ENCODE assay signal across 19 mouse cellular contexts in genomic region chr8:10974126-10974525, GRCm38 (mm10). TPM values are rescaled to one million over a fixed set of nuclear protein-coding genes. Genes with fewer than 3 reads are reported as not detected.
DNase-seq lines count a peak whose midpoint lies in the region; ATAC-seq lines count a peak whose summit lies in the region.
"Had no signal": no experiment of that assay in that cellular context is flagged by ENCODE, and none has a peak within 500 bp of the region (broad histone marks: within the 10 kb centered on the region; RNA-seq: fewer than 3 reads in every experiment).

No protein-coding gene starts in this region.

- no peak for DNase-seq in kidney, postnatal 36 days
- DNase-seq in limb, embryonic 10.5 days (ENCODE audit: low spot score): no peak
- DNase-seq in thymus, postnatal 36 days: no peak
- DNase-seq: cerebellum, postnatal 25 days; kidney, adult 8-10 months; right cerebral cortex, postnatal 4 days; thymus, postnatal 4 days had no signal

- no peaks in the 10 kb centered on the region for H3K9me3 ChIP-seq in kidney, embryonic 15.5 days (replicated peaks)
- no peaks in the 10 kb centered on the region for H3K9me3 ChIP-seq in embryonic facial prominence, embryonic 12.5 days
- no peaks in the 10 kb centered on the region for H3K9me3 ChIP-seq in limb, embryonic 10.5 days (replicated peaks)
- no peaks in the 10 kb centered on the region for H3K9me3 ChIP-seq in stomach, embryonic 14.5 days (ENCODE audit: control insufficient read depth, low read depth, low read length)
- H3K9me3 ChIP-seq: G1E; heart, embryonic 13.5 days; hindbrain, embryonic 12.5 days; limb, embryonic 13.5 days; megakaryocyte, embryonic 14.5 days; neural tube, embryonic 12.5 days had no signal

- no peak overlapping the region for H3K4me2 ChIP-seq in kidney, embryonic 15.5 days
- no peak overlapping the region for H3K4me2 ChIP-seq in embryonic facial prominence, embryonic 12.5 days (replicated peaks)
- H3K4me2 ChIP-seq in stomach, embryonic 14.5 days (replicated peaks; ENCODE audit: low read depth, low read length): no peak overlapping the region
- H3K4me2 ChIP-seq: heart, embryonic 13.5 days; hindbrain, embryonic 12.5 days; limb, embryonic 13.5 days; neural tube, embryonic 12.5 days had no signal

- no peaks in the 10 kb centered on the region for H3K27me3 ChIP-seq in kidney, embryonic 15.5 days
- peaks cover 3% of the 10 kb centered on the region; the same call in 1 of the 2 replicates for H3K27me3 ChIP-seq in embryonic facial prominence, embryonic 12.5 days
- peaks cover 12% of the 10 kb centered on the region; the same call in 1 of the 2 replicates for H3K27me3 ChIP-seq in limb, embryonic 10.5 days (ENCODE audit: low read depth, poor library complexity, severe bottlenecking)
- no peaks in the 10 kb centered on the region for H3K27me3 ChIP-seq in stomach, embryonic 14.5 days (ENCODE audit: control insufficient read depth, insufficient read depth, low read length)
- H3K27me3 ChIP-seq: limb, embryonic 13.5 days had no signal

- no peaks in the 10 kb centered on the region for H3K36me3 ChIP-seq in kidney, embryonic 15.5 days
- H3K36me3 ChIP-seq in embryonic facial prominence, embryonic 12.5 days: no peaks in the 10 kb centered on the region
- H3K36me3 ChIP-seq in limb, embryonic 10.5 days: no peaks in the 10 kb centered on the region
- H3K36me3 ChIP-seq in stomach, embryonic 14.5 days (ENCODE audit: control insufficient read depth, insufficient read depth, low read length): no peaks in the 10 kb centered on the region
- H3K36me3 ChIP-seq: G1E; heart, embryonic 13.5 days; hindbrain, embryonic 12.5 days; limb, embryonic 13.5 days; neural tube, embryonic 12.5 days had no signal

- 72% methylated on average over 4 of the region's 4 CpGs for whole genome bisulfite sequencing in kidney, embryonic 15.5 days
- 62% methylated on average over 4 of the region's 4 CpGs for WGBS in embryonic facial prominence, embryonic 12.5 days
- 77% methylated on average over 4 of the region's 4 CpGs for WGBS in limb, embryonic 10.5 days
- WGBS in stomach, embryonic 14.5 days: 62% methylated on average over 4 of the region's 4 CpGs

- no peak overlapping the region for H3K9ac ChIP-seq in kidney, embryonic 15.5 days
- no peak overlapping the region for H3K9ac ChIP-seq in embryonic facial prominence, embryonic 12.5 days
- no peak overlapping the region for H3K9ac ChIP-seq in stomach, embryonic 14.5 days (replicated peaks; ENCODE audit: low read depth, low read length)
- H3K9ac ChIP-seq: heart, embryonic 13.5 days; hindbrain, embryonic 12.5 days; limb, embryonic 13.5 days; neural tube, embryonic 12.5 days had no signal

- no peak for ATAC-seq in kidney, embryonic 15.5 days (replicated peaks; ENCODE audit: low FRiP score)
- ATAC-seq in embryonic facial prominence, embryonic 12.5 days (ENCODE audit: insufficient number of reproducible peaks, insufficient read depth, low FRiP score, low TSS enrichment): no peak
- ATAC-seq in stomach, embryonic 14.5 days (ENCODE audit: insufficient number of reproducible peaks, insufficient read depth, low FRiP score, low read depth): no peak
- no peak for ATAC-seq in megakaryocyte progenitor cell, adult 5-6 weeks (replicated peaks; ENCODE audit: poor library complexity)

- H3K4me1 ChIP-seq in kidney, embryonic 15.5 days: peaks cover 84% of the 10 kb centered on the region
- peaks cover 68% of the 10 kb centered on the region for H3K4me1 ChIP-seq in embryonic facial prominence, embryonic 12.5 days
- H3K4me1 ChIP-seq in limb, embryonic 10.5 days: peaks cover 46% of the 10 kb centered on the region
- peaks cover 59% of the 10 kb centered on the region for H3K4me1 ChIP-seq in stomach, embryonic 14.5 days (ENCODE audit: control insufficient read depth, insufficient read depth, low read length)

- H3K27ac ChIP-seq in kidney, embryonic 15.5 days: peak overlapping the region; percentile 45; the same call in 1 of the 2 replicates
- peak overlapping the region; percentile 24 for H3K27ac ChIP-seq in embryonic facial prominence, embryonic 12.5 days
- peak overlapping the region; percentile 73; the same call in 1 of the 2 replicates for H3K27ac ChIP-seq in limb, embryonic 10.5 days
- peak overlapping the region; percentile 81 for H3K27ac ChIP-seq in stomach, embryonic 14.5 days (ENCODE audit: low read length)
- H3K27ac ChIP-seq: heart, embryonic 13.5 days; layer of hippocampus, adult 2 months; left cerebral cortex, adult 2 months; limb, embryonic 13.5 days; neural tube, embryonic 12.5 days had no signal

- H3K4me3 ChIP-seq in kidney, embryonic 15.5 days (replicated peaks): no peak overlapping the region
- no peak overlapping the region for H3K4me3 ChIP-seq in embryonic facial prominence, embryonic 12.5 days
- no peak overlapping the region for H3K4me3 ChIP-seq in limb, embryonic 10.5 days
- no peak overlapping the region for H3K4me3 ChIP-seq in stomach, embryonic 14.5 days (ENCODE audit: low read depth, low read length)
- H3K4me3 ChIP-seq: heart, embryonic 13.5 days; hindbrain, embryonic 12.5 days; layer of hippocampus, adult 2 months; left cerebral cortex, adult 2 months; limb, embryonic 13.5 days; megakaryocyte, embryonic 14.5 days; neural tube, embryonic 12.5 days had no signal

RNA-seq across cellular contexts. Expression of gene Irs2, which starts 34.1 kb away (rescaled TPM):
- polyA plus RNA-seq in kidney, embryonic 15.5 days (2015; fragmentation: Nextera tagmentation; extraction: Ambion mirVana): 5.6 and 5.7 TPM in 2 replicates
- polyA plus RNA-seq in embryonic facial prominence, embryonic 12.5 days (2016; fragmentation: Nextera tagmentation; extraction: Ambion mirVana): 11.5 and 11.8 TPM in 2 replicates
- polyA plus RNA-seq in limb, embryonic 10.5 days (2016; fragmentation: Nextera tagmentation; extraction: Ambion mirVana): 5.8 and 9.7 TPM in 2 replicates
- 4.6 and 5.0 TPM in 2 replicates for polyA plus RNA-seq in stomach, embryonic 14.5 days (2014; fragmentation: Nextera tagmentation; extraction: Ambion mirVana)
- 4.6 and 6.0 TPM in 2 replicates for total RNA-seq in megakaryocyte progenitor cell, adult 5-6 weeks (2015)
- 2.7 and 4.9 TPM in 2 replicates for total RNA-seq in megakaryocyte progenitor cell, adult 5-6 weeks (2017)

Comparison
In these comparisons a context has a peak if more than half of its experiments do, and no peak if none do; other contexts are left out.
1. H3K27ac ChIP-seq: peak in every context shown above with its lines; median percentile 81 in stomach, embryonic 14.5 days; 73 in limb, embryonic 10.5 days; 45 in kidney, embryonic 15.5 days; 24 in embryonic facial prominence, embryonic 12.5 days.